Mouse (Mus musculus): ENCODE measurements around the gene Fancg. TPM values are rescaled to one million over a fixed set of nuclear protein-coding genes. Genes with fewer than 3 reads are reported as not detected.
"Not testable (repeated sequence)": the region's sequence is repeated elsewhere in the genome, so short reads cannot be mapped to it uniquely, and the experiment has no call there.

Gene Fancg
- total RNA-seq, 2 experiments from 2014 or later = 1.4 to 1.8 TPM

DNA sequence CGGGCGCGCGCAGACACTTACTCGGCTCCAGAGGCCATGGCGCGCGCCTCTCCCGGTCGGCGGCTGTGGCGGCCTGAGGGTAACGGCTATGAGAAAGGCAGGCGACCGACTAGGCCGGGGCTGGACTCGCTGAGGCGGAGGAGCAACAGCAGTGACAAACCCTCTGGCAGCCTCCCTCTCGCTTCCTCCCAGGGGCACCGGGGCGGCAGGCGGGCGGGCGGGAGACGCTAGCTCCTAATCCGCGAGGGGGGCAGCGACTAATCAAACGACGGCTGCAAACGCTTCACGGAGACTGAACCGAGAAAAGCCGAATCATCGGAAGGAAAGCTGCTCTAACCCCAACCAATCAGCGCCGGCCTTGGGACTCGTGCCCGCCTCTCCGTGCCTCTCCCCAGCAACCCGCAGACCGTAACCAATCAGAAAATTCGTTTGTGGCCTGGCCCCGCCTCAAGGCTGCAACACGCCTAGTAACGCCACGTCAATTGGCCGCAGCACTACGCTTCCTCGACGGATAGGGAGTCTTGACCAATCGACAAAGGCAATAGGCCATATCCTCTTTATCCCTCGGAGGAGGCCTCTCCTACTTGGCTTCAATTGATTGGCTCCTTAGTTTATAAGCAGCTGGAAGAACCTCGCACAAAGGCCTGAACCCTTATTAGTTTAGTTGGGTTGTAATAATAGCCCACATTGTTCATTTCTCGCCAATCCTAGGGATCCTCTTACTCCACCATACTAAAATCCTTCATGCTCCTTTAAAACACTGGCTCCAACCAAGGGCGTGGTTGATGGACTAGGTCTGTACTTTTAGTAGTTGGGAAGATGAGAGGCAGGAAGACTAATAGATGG is 9.9 kb downstream of the Fancg start, which contains the start of gene Vcp:
TSS of gene Vcp (minus strand) at position 367 of the 846 bp plus-strand sequence.
- DNase-seq (ENCODE audit: low spot score) = peak; percentile 100

DNA sequence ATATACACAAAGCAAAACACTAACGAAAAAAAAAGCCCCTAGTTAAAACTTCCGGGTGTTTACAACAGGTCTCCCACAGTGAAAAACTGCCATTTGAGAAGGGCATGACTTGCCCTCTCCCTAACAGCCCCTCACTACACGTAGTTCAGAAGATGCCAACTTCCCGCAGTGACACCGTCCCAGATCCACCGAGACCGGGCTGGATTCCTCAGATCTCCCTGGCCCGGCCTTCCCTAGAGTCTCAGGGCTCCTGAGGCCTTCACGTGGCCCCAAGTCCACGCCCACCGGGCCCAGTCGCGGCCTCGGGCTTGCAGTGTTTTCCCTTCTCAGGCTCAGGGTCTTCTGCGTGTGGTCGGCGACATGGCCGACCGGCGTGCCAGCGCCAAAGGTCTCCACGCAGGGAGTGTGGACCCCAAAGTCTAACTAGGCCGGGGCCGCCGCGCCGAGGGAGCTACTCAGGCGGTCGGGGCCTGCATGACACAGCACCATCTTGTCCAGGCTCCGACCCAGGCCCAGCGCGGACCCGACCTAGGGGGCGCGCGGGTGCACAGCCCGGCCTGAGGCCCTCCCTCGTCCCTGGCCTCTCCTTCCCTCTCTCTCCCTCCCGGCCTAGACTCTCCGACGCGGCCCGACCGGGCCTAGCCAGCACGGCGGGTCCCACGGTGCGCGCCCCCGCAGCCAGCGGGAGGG is 10.7 kb downstream of the Fancg start:
- peak; percentile 75 for DNase-seq (ENCODE audit: low spot score)

DNA sequence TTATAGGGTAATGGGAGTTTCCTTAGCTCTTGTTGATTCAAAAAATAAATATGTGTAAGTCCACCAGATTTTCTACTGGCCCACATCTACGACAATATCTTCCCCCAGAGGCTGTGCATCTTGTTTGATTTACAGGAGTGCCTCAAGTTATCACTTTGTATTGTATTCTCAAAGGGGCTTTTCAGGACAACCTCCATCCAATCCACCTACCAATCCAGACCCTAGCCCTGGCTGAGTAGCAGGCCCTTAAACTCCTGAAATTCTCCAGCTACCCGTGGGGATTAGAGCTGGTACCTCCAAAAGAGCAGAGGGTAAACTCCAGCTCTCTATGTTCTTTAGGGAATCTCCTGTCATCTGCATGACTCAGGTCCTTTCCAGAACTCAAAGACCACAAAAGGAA is 12.3 kb downstream of the Fancg start:
- no peak for DNase-seq (ENCODE audit: low spot score)

DNA sequence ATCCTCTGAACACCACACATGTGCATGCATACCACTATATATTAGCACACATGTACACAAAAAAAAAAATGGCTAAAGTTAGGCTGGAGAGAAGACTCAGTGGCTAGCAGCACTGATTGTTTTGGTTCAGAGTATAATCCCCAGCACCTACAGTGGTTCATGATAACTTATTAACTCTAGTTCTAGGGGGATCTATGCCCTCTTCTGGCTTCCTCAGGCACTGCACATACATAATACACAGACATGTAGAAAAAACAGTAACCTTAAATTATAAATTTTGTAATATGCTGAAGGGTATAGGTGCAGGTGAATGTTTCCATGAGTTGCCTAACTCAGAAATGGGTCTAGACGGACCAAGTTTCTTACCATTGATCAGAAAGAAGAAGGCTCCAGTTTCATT is 22.0 kb downstream of the Fancg start:
- no peak for DNase-seq (ENCODE audit: low spot score)

DNA sequence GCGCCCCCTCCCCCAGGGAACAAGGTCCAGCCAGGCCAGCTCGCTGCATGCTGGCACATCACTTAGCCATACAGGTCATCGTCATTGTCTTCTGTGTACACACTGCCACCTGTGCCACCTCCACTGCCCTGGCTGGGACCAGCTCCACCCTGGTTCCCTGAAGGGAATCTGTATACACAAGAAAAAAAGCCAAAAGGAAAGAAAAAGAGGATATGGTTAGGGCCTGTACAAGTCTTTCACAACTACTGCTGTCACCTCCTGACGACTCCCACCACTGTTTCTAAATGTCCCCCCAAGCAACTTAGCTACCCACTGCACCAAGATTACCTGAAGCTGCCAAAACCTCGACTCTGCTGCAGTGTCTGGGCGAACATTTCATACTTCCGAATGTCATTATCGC is 29.8 kb downstream of the Fancg start:
- DNase-seq (ENCODE audit: low spot score) = not testable (repeated sequence)

DNA sequence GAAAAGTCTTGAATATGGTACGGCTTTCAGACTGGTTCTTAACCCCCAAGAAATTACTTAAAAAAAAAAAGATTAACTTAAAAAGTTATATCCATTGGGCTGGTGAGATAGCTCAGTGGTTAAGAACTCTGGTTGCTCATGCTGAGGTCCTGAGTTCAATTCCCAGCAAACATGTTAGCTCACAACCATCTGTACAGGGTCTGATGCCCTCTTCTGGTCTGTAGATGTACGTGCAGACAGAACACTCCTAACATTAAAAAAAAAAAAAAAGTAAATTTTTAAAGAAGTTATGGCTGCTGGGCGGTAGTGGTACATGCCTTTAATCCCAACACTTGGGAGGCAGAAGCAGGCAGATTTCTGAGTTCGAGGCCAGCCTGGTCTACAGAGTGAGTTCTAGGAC is 32.2 kb downstream of the Fancg start:
- DNase-seq (ENCODE audit: low spot score) = no peak

DNA sequence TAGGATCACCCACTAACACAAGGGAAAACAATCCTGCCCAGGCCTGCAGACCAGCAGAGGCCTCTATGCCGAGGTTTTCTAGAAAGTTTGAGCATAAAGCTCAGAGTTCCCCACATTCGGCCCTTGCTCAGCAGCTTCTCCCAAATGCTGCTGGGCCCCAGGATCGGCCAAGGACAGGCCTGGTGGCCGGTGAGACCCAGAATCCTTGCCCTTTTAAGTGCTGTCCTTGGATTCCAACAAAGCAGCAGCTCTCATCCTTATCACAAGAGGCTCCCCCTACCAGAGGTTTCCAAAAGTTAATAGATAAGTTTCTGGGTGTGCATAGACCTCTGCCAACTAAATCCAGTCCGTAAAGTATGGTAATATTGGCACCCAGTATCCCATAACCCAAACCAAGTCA is 36.4 kb downstream of the Fancg start:
- no peak for DNase-seq (ENCODE audit: low spot score)

DNA sequence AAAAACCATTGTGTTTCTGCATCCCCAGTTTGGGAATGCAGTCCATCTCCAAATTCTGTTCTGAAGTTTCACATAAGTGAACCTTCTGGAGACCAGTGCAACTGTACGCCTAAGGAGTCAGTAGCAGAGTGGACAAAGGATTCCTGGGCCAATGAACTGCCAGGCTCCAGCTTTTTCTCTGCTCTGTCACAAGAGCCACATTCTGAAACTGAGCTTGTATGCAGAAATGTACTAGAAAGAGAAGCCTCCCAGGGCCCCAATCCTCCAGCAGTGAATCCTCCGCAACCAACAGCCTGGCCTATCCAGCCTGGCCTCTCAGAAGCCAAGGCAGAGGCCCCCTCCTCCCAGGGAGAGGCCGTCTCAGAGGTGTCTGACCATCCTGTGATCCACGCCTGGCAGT is 37.4 kb downstream of the Fancg start:
- no peak for DNase-seq (ENCODE audit: low spot score)

DNA sequence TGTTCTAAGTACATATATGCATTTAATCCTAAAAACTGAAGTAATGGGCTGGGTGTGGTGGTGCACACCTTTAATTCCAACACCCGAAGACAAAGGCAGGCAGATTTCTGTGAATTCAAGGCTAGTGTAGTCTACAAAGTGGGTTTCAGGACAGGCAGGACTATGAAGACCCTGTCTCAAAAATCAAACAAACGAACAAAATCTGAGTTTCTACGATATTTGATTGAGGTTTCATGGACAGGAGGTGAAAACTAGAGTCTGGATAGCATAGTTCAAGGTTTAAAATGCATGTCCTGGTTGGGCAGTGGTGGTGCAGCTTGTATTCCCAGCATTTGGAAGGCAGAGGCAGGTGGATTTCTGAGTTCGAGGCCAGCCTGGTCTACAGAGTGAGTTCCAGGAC is 41.0 kb downstream of the Fancg start, which contains the start of gene 1700022I11Rik:
TSS of gene 1700022I11Rik (plus strand) at position 301 of the 400 bp plus-strand sequence.
- no peak for DNase-seq (ENCODE audit: low spot score)

DNA sequence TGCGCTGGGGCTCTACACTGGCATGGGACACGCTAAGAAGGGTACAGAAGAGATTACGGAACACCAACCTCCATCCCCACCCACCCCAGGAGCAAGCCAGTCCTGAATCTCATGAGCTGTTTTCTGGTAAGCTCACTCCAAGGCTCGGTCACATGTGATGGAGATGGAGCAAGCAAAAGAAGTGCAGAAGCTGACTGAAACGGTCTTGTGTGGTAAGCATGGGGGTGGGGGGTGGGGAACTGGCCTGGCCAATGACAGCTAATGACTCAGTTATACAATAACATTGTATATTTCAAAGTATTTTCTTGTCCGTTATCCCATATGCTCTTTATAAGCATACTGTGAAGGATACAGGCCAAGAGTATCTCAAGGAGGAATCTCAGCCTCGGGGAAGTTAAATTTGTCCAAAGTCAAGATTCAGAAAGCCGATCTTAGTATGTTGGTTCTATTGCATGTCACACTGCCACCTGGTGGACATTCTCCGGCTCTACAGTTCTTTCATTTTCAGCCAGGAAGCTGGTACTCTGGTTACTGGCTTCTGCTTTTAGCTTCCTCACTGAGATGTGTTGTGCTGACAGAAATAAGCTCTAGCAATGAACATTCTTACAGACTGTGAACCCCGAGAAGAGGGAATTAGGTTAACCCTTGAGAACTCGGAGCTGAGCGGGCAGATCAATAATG is 45.1 kb downstream of the Fancg start:
- DNase-seq (ENCODE audit: low spot score) = peak; percentile 65

DNA sequence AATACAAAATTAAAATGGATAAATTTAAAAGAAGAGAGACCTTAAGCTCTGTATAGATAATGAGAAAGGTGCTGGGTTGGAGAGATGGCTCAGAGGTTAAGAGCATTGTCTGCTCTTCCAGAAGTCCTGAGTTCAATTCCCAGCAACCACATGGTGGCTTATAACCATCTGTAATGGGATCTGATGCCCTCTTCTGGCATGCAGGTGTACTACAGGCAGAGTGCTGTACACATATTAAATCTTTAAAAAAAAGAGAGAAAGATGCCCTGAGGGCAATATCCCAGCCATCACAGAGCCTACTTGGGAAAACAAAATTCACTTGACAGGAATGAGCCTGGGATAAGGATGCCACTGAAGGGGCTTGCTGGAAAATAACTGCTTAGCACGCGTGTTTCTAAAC is 46.8 kb downstream of the Fancg start:
- DNase-seq (ENCODE audit: low spot score) = no peak

DNA sequence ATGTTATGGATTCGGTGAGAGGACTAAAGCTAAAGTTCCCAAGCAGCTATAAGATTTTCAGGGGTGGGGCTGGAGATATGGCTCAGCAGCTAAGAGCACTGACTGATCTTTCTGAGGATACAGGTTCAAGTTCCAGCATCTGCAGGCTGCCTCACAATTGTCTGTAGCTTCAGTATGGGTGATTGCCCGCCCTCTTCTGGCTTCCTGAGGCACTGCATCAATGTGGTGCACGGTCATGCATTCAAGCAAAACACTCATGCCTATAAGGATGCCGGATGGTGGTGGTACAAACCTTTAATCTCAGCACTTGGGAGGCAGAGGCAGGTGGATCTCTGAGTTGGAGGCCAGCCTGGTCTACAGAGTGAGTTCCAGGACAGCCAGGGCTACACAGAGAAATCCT is 48.7 kb downstream of the Fancg start:
- peak; percentile 70 for DNase-seq (ENCODE audit: low spot score)

DNA sequence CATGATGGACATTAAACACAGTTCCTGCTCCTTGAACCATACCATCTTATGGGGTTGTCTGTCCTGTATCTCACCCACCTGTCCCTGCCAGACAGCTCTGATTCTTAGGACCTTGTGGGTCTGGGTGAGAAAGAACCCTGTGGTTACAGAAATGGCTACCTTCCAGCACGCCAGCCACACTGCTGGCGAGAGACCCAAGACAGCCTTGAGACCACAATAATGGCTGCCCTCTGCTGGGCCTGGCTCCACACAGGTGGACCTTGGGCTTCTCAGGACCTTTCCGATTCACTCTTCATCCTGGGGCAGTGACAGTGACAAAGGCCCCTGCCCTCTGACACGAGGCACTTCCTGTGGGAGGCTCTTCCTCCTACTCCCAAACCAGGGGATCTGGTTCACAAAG is 50.9 kb downstream of the Fancg start:
- peak; percentile 43 for DNase-seq (ENCODE audit: low spot score)

DNA sequence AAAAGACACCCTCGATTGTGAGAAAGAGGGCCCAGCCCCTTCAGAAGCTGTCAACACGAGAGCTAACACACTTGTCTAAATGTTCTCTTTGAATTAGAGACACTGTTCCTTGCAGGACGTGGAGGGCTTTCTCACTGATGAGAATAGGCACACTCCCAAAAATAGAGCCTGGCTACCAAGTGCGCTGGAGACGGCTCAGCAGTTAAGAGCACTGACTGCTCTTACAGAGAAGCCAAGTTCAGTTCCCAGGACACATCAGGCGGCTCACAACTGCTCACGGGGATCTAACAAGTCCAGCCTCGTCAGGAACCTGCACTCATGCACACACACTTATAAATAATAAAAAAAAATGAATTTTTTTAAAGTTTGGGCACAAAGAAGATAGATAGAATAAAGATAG is 51.4 kb downstream of the Fancg start:
- DNase-seq (ENCODE audit: low spot score) = peak; percentile 42

DNA sequence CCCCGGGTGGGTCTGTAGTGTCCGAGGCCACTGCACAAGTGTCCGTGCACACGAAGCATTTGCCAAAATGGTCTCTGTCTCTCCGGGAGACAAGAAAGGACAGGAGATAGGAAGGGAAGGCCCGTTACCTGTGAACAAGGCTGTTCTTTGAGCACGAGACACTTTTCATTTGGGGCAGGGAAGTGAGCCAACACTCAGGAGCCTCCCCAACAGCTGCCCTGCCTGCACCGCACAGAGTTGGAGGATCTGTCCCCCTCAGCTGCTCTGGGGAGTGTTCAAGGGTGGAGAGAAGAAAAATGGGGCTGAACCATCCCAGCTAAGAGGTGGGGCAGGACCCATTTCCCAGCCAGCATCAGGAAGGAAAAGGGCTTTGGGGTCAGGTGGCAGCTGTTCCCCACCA is 52.3 kb downstream of the Fancg start:
- DNase-seq (ENCODE audit: low spot score) = peak; percentile 42

DNA sequence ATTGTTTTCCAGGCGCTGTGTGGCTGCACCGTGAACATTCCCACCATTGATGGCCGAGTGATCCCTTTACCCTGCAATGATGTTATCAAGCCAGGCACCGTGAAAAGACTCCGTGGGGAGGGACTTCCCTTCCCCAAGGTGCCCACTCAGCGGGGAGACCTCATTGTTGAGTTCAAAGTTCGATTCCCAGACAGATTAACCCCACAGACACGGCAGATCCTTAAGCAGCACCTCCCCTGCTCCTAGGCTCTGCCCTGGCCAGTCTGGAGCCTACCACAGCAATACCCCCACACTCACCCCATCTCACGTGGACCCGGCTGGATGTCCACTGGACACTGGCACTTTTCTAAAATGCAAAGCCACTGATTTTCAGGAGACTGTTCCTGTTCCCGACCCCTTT is 53.0 kb downstream of the Fancg start:
- no peak for DNase-seq (ENCODE audit: low spot score)

DNA sequence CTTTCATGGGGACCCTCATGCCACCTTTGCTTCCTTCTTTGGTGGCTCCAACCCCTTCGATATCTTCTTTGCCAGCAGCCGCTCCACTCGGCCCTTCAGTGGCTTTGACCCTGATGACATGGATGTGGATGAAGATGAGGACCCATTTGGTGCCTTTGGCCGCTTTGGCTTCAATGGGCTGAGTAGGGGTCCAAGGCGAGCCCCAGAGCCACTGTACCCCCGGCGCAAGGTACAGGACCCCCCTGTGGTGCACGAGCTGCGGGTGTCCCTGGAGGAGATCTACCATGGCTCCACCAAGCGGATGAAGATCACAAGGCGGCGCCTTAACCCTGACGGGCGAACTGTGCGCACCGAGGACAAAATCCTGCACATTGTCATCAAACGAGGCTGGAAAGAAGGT is 53.7 kb downstream of the Fancg start:
- no peak for DNase-seq (ENCODE audit: low spot score)

DNA sequence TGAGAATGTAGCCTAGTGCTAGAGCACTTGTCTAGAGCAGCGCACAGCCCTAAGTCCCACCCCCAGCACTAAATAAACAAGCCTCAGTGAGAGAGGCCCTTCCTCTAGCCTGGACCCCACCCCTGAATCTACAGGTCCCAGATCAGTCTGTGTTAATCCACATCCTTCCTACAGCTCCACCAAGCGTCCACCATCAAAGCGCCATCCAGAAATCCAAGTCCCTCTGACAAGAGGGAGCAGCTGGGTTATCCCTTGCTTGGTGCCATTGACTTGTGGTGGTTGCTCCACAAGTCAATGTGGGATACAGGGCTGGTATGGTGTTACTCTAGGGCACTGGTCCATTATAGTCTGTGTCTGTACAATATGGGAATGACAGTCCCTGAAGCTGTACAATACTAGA is 55.1 kb downstream of the Fancg start:
- DNase-seq (ENCODE audit: low spot score) = peak; percentile 38

DNA sequence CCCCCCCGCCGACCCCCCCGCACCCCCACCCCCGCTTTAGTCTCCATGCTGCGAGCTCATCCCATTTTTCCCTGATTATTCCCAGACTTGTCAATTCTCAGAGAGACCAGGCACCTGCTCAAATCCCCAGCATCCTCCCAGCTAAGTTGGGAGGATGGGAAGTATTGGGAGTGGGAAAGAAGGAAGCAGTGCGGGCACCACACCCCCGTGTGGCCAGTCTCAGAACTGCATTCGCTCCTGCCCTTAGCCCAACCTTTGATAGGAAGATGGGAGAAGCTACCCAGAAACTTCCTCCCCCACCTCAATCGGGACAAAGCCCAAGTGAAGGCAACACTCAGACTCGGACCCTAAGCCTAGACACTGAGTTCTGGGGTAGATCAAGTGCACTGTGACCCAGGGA is 56.0 kb downstream of the Fancg start:
- DNase-seq (ENCODE audit: low spot score) = peak; percentile 83

DNA sequence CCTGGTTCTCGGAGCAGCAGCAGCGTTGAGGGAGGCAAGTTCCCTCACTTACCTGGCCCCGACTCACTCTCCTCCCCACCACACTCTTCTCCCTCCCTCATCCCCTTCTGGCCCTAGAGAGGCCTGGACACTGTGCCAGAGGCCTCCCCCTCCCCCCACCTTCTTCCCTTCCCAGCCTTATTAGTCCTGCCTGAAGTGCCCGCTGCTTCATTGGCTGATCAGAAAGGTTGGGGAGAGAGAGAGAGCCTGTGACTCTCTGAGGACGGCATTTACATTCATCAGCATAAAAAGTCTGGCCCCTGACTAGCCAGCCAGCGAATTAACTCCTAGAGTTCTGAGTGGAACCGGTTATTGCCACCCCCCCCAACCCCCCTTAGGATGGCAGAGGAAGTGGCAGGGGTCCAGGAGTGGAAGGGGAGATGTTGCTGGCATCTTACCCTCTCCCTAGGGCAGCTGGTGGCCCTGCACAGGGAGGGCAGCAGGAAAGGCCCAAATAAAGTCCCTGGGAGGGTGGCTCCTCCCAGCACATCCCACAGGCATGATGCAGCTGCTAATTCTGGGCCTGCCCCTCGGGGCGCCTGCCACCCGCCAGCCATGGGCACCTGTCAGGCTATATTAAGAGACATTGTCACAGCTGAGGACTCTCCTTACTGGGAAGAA is 56.7 kb downstream of the Fancg start:
- DNase-seq (ENCODE audit: low spot score) = peak; percentile 91

DNA sequence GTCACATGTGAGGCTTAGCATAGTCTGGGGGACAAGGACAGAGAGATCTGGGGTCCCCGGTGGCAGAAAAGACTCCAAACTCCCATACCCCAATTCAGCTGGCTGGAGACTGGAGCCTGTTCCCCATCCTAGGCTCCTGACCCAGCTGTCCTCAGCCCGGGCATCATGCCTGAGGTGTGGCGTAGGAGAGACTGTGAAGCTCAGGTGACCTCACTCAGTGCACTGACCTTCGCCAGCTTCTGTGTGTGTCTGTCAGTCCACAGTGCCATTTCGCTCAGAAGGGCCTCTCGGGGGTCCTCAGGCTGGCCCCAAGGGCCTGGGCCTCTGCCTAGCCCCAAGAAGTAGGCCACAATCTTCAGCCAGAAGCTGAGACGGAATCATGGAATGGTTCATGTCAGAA is 57.7 kb downstream of the Fancg start:
- peak; percentile 91 for DNase-seq (ENCODE audit: low spot score)
